Mouse (Mus musculus) heart, adult 11 months (tissue): ENCODE measurements around the gene Meis2.
A peak's percentile ranks its signal among the peaks of the same experiment; 100 is the strongest.

Source experiments
- DNase-seq: peaks from one replicate; pipeline ENCODE4 v3.0.0; 2022

Gene Meis2

GRCm38 (mm10) chr2:115938926-115939563 is 126.6 kb downstream of the Meis2 start:
- peak; percentile 96 for DNase-seq

GRCm38 (mm10) chr2:115938296-115938695 is 127.3 kb downstream of the Meis2 start:
- DNase-seq = peak; percentile 61

- peak; percentile 87 for DNase-seq
Measured at GRCm38 (mm10) chr2:115937896-115938295, 127.7 kb downstream of the Meis2 start.

GRCm38 (mm10) chr2:115936786-115937185 is 128.9 kb downstream of the Meis2 start:
- peak; percentile 82 for DNase-seq

- no peak for DNase-seq
Measured at GRCm38 (mm10) chr2:115934299-115934698, 131.3 kb downstream of the Meis2 start.

GRCm38 (mm10) chr2:115933259-115933658 is 132.4 kb downstream of the Meis2 start:
- no peak for DNase-seq

GRCm38 (mm10) chr2:115925744-115926143 is 139.9 kb downstream of the Meis2 start:
- peak; percentile 68 for DNase-seq

GRCm38 (mm10) chr2:115924472-115924871 is 141.2 kb downstream of the Meis2 start:
- DNase-seq = peak; percentile 81

GRCm38 (mm10) chr2:115923247-115923646 is 142.4 kb downstream of the Meis2 start:
- peak; percentile 30 for DNase-seq

GRCm38 (mm10) chr2:115921687-115922086 is 144.0 kb downstream of the Meis2 start:
- peak; percentile 52 for DNase-seq

- peak; percentile 1 for DNase-seq
Measured at GRCm38 (mm10) chr2:115920336-115920951, 145.2 kb downstream of the Meis2 start.

- peak; percentile 71 for DNase-seq
Measured at GRCm38 (mm10) chr2:115919141-115920071, 146.2 kb downstream of the Meis2 start.

- no peak for DNase-seq
Measured at GRCm38 (mm10) chr2:115918561-115918960, 147.1 kb downstream of the Meis2 start.

GRCm38 (mm10) chr2:115914539-115914938 is 151.1 kb downstream of the Meis2 start:
- no peak for DNase-seq

- peak; percentile 90 for DNase-seq
Measured at GRCm38 (mm10) chr2:115912948-115913529, 152.6 kb downstream of the Meis2 start.

GRCm38 (mm10) chr2:115911913-115912642 is 153.6 kb downstream of the Meis2 start:
- DNase-seq = peak; percentile 69

GRCm38 (mm10) chr2:115910217-115910616 is 155.4 kb downstream of the Meis2 start:
- peak; percentile 41 for DNase-seq

- peak; percentile 45 for DNase-seq
Measured at GRCm38 (mm10) chr2:115901007-115901406, 164.6 kb downstream of the Meis2 start.

GRCm38 (mm10) chr2:115897559-115897958 is 168.1 kb downstream of the Meis2 start:
- peak; percentile 10 for DNase-seq

- no peak for DNase-seq
Measured at GRCm38 (mm10) chr2:115897001-115897400, 168.6 kb downstream of the Meis2 start.

- DNase-seq = no peak
Measured at GRCm38 (mm10) chr2:115895717-115896116, 169.9 kb downstream of the Meis2 start.

- DNase-seq = no peak
Measured at GRCm38 (mm10) chr2:115895256-115895655, 170.4 kb downstream of the Meis2 start.
